Mouse (Mus musculus) regulatory T cell (primary cell): ENCODE data around the gene Notch3.

Experiments used
- in situ Hi-C: fragments of 300-600 bp; cut with MboI, MseI; formaldehyde crosslinking; loops from one replicate; pipeline ENCODE4 v1.15.1; 2025; ENCODE audit warnings: high pct_unique_total_duplicates

Notch3 gene

GRCm38 (mm10) chr17:32097676-32098075 lies 69.0 kb downstream of the Notch3 start:
- in situ Hi-C loops, result loop anchor here (10.0 kb wide), 1 partner anchor 857 kb away; no protein-coding TSS in a partner anchor

GRCm38 (mm10) chr17:32092895-32093294 lies 73.8 kb downstream of the Notch3 start:
- in situ Hi-C loops, result loop anchor here (10.0 kb wide), 1 partner anchor 862 kb away; no protein-coding TSS in a partner anchor

DNA sequence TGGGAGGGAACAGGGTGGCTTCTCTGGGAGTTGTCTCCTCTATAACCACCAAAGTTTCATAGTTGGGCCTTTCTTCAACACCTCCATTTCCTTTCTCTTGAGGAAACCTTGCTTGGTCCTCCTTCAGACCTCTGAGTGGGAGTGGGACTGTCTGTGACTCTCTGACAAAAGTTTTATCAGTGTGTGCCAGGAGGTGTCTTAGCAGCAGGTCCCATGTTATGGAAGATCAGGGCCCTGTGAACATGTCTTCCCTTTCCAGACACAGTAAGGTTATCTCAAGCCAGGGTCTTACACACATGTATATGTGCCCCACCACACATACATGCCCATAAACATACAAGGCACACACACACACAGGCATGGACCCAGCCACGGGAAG lies 74.4 kb downstream of the Notch3 start:
- in situ Hi-C loops, result loop anchor here (10.0 kb wide), 1 partner anchor 863 kb away; no protein-coding TSS in a partner anchor

DNA sequence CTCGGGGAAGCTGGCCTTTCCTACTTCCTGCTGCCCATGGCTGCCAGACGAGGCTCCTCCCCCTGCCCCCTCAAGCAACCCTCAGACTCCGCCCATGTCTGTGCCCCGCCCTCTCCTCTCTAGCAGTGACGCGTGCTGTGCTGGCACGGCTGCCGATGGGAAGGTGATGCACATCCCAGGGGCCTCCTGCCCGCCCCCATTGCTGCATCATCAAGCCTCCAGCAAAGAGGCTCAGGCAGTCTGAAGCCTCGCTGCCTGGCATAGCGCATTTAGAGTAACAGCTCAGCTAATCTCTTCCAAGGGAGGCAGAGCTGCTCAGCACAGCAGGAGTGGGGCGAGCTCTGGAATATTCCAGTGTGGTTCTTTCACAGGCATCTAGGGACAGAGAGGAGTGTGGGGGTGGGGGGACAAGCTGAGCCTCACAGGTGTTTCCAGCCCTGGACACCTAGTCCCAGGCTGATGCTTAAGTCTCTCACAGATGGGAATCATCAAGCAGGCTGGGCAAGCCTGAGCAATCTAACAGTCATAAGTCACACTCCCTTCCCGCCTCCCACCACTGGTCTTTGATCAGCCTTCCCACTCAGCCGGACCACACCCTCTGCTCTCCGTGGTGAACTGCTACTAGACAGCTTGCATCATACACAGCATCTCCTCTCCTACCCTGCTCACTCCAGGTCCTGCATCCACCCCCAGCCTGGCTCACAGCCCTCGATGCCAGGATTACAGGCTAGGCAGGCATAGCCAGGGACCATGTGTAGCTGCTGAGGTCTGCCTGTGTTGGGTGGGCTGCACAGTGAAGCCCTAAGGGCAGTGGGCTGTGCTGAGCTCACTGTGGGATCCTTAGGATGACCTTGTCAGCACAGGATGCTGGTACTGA lies 75.0 kb downstream of the Notch3 start:
- in situ Hi-C loops, result loop anchor here (10.0 kb wide), 1 partner anchor 863 kb away; no protein-coding TSS in a partner anchor

GRCm38 (mm10) chr17:32091032-32091363 lies 75.7 kb downstream of the Notch3 start:
- in situ Hi-C loops, result loop anchor here (10.0 kb wide), 1 partner anchor 864 kb away; no protein-coding TSS in a partner anchor

DNA sequence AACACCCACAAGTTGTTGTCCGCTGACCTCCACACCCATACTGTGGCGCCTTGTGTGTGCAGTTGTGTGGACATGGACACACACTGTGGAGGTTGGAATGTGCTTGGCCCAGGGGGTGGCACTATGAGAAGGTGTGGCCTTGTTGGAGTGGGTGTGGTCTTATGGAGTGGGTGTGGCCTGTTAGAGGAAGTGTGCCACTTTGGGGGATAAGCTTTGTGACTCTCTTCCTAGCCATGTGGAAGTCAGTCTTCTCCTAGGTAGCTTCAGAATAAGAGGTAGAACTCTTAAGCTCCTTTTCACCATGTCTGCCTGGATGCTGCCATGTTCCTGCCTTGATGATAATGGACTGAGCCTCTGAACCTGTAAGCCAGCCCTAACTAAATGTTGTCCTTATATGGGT lies 79.6 kb downstream of the Notch3 start:
- in situ Hi-C loops, result no loop called here

- in situ Hi-C loops, result no loop called here
Measured at GRCm38 (mm10) chr17:32083351-32083750, 83.3 kb downstream of the Notch3 start.

DNA sequence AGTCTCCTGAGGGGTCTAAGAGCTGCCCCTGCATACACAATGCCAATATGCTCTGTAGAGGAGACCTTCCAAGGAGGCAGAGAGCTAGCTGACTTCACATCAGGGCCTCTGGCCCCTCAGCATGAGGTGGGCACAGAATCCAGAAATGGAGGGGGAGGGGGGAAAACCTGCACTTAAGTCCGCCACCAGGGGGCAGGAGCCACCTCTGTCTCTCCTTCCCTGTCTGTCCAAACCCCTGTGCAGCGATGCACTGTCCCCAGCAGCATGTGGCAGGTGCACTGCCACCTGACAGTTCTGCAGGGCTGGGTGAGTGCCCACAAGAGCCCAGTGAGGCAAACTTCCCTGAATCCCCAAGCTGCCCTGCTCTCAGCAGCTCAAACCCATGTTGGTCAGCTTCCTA lies 91.5 kb downstream of the Notch3 start:
- in situ Hi-C loops, result no loop called here

DNA sequence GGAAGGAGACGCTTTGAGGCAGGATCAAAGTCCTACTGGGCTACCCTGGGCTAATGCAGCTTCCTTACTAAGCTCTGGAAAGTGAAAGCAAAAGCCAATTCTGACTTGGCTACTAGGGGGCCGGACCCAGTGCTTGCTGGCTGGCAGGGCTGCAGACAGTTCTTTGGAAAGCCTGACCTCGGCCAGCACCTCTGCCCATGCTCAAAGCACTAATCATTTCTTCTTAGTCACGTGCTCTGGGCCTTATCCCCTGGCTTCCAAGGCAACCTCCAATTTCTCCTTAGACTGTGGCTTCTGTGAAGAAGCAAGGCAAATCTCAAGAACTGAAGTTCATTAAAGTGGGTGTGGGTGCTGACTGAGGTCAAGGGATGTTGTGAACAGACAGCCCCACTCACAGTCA lies 92.0 kb downstream of the Notch3 start:
- in situ Hi-C loops, result no loop called here

GRCm38 (mm10) chr17:32073359-32073758 lies 93.3 kb downstream of the Notch3 start:
- in situ Hi-C loops, result no loop called here
